Mouse (Mus musculus): ENCODE results near the gene Ttyh1.

Gene Ttyh1

GRCm38 (mm10) chr7:4119344-4119902 is at the start of gene Ttyh1:
Ttyh1 (plus strand) TSS chr7:4119408.
- no peak for DNase-seq (ENCODE audit: low spot score)

DNA sequence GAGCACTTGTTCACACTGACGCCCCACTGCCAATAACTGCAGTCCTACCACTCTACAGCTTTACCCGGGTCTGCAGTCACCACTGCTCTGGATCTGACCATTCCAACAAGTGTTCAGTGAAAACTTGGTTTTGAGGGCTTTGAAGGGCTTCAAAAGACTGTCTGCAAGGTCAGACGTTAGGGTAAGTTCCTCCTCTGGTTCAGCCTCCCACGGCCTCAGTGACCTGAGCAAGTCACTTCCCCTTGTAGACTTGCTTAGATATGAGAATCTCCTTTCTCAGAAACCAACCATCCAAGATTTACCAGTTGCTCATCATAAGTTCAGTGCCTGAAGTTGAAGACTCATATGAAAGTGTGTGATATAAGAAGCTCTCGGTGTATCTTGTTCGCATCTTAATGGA is 48.1 kb upstream of the Ttyh1 start:
- DNase-seq (ENCODE audit: low spot score) = no peak

GRCm38 (mm10) chr7:4073144-4073543 is 46.1 kb upstream of the Ttyh1 start:
- DNase-seq (ENCODE audit: low spot score) = no peak

DNA sequence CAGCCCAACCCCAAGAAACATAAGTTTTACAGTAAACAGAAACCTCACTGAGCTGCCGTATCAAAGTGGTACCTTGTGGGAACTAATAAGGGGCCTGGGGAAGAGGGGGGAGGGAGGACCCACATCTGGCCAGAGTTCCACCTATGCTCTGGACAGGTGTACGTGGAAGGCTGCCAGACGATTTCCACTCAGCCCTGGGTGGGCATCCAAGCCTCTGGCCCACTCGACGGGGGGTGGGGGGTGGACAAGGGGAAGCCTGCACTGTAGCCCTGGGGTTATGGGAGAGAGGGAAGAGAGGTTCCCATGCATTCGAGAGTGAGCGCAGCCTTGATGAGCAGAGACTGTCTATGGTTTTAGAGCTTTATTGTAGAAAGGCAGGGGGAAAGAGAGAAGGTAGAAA is 39.7 kb upstream of the Ttyh1 start:
- no peak for DNase-seq (ENCODE audit: low spot score)

DNA sequence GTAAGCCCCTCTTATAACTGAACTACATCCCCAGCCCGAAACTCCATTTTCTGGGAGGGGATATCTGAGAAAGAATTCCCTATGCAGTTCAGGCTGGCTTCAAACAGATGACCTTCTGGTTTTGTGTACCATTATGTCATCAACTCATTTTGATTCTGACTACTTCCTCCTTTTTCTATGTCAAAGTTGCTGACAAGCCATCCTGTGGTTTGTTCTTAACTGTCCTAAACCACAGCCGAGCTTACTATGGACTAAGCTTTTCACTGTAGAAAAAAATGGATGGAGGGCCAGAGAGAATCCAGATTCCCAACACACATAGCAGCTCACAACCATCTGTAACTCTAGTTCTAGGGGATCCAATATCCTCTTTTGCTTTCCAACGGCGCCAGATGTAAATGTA is 38.7 kb upstream of the Ttyh1 start:
- DNase-seq (ENCODE audit: low spot score) = no peak

GRCm38 (mm10) chr7:4081706-4082105 is 37.5 kb upstream of the Ttyh1 start:
- DNase-seq (ENCODE audit: low spot score) = no peak

GRCm38 (mm10) chr7:4082804-4083203 is 36.4 kb upstream of the Ttyh1 start:
- peak; percentile 67 for DNase-seq (ENCODE audit: low spot score)

DNA sequence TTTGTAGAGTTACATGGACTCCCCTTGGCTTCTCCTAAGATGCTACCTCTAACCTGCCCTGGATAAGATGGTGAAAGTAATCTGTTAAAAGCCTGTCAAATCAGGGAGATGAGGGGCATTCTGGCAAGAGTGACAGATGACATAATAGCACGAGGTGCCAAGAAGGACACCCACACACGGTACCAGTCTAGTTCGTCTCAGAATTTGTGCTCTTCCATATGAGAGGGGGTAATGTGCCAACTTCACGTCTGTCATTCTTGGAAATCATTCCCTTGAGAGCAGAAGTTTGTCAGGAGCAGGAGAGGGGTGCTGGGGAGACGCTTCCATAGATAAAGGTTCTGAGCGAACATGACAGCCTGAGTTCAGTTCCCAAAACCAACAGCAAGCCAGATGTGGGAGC is 35.0 kb upstream of the Ttyh1 start:
- no peak for DNase-seq (ENCODE audit: low spot score)

DNA sequence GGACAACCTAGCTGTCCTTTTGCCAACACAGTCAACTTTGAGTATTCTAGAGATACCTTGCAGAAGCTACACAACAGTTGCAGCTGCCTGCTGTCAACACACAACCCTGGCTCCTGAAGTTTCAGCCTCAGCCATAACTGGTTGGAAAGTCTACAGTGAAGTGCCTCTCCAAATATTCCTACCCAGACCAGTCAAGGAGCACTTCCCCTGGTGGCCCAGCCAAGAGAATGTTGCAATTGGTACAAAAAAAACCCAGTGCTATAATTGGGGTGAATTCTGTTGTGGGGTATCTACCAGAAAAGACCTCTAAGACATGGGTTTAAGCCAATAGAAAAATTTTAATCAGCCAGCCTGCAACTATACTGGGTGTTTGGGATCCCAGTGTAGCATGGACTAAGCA is 33.6 kb upstream of the Ttyh1 start:
- no peak for DNase-seq (ENCODE audit: low spot score)

GRCm38 (mm10) chr7:4087238-4087895 is 31.8 kb upstream of the Ttyh1 start:
- peak; percentile 8 for DNase-seq (ENCODE audit: low spot score)

- DNase-seq (ENCODE audit: low spot score) = no peak
These were observed 31.2 kb upstream of the Ttyh1 start for GRCm38 (mm10) chr7:4087896-4088480.

DNA sequence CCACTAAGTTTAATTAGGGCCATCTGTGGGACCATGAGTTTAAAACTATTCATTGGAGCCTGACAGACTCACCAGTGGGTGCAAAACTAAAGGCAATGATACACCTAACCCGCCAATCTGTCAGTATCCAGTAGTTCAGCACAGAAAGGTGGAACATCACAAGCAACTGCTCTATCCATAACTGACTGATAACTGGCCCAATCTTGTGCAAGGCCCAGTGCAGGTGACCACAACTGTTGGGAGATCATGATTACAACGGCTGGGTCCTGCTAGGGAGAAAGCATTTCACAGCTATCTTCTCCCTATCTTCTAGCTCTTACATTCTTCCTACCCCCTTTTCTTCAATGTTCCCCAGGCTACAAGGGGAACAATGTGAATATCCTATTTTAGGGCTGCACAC is 30.5 kb upstream of the Ttyh1 start:
- no peak for DNase-seq (ENCODE audit: low spot score)

DNA sequence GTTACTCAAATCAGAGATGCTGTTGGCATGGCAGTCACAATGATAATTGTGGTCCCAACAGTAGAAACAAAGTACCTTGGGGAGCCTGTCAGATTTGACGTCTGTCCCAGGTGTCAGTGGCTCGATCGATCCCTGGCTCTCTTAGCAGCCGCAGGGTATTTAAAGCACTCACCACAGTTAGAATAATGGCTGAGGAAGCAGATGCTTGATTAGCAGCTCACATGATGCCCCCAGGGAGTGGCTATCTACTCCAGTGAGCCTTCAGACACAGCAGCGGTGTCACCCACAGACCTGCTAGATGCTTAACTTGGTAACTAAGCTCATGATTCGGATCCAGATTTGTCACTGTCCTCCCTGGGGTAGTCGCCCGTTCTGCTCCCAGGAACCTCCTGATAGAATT is 28.0 kb upstream of the Ttyh1 start:
- DNase-seq (ENCODE audit: low spot score) = peak; percentile 6

GRCm38 (mm10) chr7:4098301-4098700 is 20.9 kb upstream of the Ttyh1 start:
- no peak for DNase-seq (ENCODE audit: low spot score)

DNA sequence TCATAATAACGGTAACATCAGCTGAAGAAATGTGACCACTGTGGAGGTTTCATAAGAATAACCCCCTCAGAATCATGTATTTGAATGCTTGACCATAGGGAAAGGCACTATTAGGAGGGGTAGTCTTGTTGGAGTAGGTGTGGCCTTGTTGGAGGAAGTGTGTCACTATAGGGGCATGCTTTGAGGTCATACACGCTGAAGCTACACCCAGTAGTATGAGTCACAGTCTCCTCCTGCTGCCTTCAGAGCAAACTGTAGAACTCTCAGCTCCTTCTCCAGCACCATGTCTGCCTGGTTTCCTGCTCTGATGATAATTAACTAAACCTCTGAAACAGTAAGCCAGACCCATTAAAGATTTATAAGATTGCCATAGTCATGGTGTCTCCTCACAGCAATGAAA is 20.4 kb upstream of the Ttyh1 start:
- DNase-seq (ENCODE audit: low spot score) = no peak

- DNase-seq (ENCODE audit: low spot score) = no peak
These were observed 18.1 kb upstream of the Ttyh1 start for GRCm38 (mm10) chr7:4101144-4101543.

GRCm38 (mm10) chr7:4103411-4103810 is 15.8 kb upstream of the Ttyh1 start:
- peak; percentile 7 for DNase-seq (ENCODE audit: low spot score)

DNA sequence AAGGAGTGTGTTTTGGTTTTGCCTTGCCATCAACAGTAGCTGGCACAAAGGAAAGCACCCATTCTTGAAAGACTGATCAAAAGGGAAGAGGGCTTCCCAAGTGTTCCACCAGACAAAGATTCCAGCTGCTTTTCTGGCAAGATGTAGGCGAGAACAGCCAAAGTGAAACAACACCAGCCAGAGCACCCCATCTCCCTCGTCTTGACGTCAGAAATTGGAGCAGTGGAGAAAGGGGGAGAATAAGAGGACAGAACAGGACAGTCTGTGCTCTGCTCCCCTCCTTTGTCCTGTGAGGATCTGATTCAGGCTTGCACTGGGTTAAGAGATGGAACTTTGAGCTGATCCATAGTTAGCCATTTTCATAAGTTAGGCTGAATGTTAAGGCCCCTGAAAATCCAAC is 7.4 kb upstream of the Ttyh1 start:
- no peak for DNase-seq (ENCODE audit: low spot score)

DNA sequence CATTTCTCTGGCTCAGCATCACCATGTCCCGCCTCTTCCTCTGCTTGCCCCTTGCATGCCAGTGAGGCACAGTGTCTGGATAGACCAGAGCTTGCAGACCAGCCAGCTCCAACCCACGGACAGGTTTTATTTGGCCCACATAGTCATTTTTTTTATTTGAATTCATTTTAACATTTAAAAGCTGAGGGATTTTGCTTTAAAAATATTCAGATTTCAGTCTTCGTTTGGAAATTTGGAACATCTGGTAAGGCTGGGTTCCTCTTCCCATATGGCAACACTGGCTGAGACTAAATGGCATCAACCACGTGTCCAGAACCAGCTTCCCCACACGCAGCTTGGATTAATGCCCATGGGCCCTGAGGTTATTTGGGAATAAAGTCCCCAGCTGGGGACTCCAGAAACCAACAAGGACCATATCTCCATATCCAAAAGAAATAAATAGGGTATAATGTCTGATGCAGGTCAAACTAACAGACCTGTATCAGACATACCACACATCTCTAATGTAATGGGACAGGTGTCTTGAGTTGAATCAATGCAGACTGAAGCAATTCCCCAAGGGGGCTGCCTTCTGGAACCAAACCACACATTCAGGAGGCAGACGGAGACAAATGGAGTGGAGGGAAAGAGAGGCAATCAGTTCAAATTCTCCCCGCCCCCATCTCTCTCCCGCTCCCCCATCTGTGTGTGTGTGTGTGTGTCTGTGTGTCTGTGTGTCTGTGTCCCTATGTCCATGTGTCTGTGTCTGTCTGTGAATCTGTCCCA is 2.0 kb upstream of the Ttyh1 start:
- no peak for DNase-seq (ENCODE audit: low spot score)

- no peak for DNase-seq (ENCODE audit: low spot score)
These were observed 1.0 kb downstream of the Ttyh1 start for GRCm38 (mm10) chr7:4119976-4120921.

DNA sequence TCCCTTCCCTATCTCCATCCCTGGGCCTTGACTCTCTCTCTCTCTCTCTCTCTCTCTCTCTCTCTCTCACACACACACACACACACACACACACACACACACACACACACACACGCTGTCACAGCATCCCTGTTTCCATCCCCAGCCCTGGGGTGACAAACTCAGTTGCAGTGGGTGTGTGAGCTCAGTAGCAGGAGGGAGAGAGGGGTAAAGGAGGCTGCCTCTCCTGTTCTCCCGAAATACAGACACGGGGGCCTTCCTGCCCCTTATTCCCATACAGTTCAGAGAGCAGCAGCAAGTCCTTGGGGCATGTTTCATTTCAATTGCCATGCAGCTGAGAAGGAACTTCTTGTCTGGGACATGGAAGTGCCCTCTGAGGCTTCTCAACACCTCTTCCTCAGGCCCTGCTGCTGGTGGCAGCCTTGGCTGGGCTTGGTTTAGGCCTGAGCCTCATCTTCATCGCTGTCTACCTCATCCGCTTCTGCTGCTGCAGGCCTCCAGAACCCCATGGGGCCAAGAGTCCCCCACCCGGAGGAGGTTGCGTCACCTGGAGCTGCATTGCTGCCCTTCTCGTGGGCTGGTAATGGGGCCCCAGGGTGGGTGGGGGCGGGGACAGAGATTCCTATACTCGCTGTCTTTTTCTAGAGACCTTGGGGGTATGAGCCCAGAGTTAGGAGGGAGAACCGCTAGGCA is 3.0 kb downstream of the Ttyh1 start:
- DNase-seq (ENCODE audit: low spot score) = no peak
